18 mouse cellular contexts compared by ENCODE assay signal in genomic region chr10:69643986-69644385, GRCm38 (mm10).
DNase-seq lines count a peak whose midpoint lies in the region; ATAC-seq and TF ChIP-seq lines count a peak whose summit lies in the region.
"Had no signal": no experiment of that assay in that cellular context is flagged by ENCODE, and none has a peak within 500 bp of the region (broad histone marks: within the 10 kb centered on the region; RNA-seq: fewer than 3 reads in every experiment).

No protein-coding gene starts in this region.

- intact Hi-C loops in heart, postnatal 10 days (cut with DNase I): no loop called here

- no peak for DNase-seq in forebrain, postnatal 0 days
- no peak for DNase-seq in forebrain, embryonic 11.5 days (ENCODE audit: low spot score)
- DNase-seq in heart, postnatal 10 days: no peak
- no peak for DNase-seq in lung, embryonic 14.5 days
- no peak for DNase-seq in lung, postnatal 4 days
- DNase-seq in urinary bladder, adult 2 months (ENCODE audit: low spot score): peak; percentile 3
- DNase-seq in urinary bladder, postnatal 36 days (ENCODE audit: low spot score in 2 of 2): no peak
- DNase-seq: cerebellum, postnatal 14 days; kidney, adult 9 months; lung, postnatal 14 days; thymus, postnatal 14 days had no signal

- no peak for TF ChIP-seq CTCF in forebrain, postnatal 0 days (IDR thresholded peaks at IDR 0.05; ENCODE audit: low read depth)
- TF ChIP-seq CTCF in lung, embryonic 14.5 days (IDR thresholded peaks at IDR 0.05; ENCODE audit: low read depth): no peak

- H3K9ac ChIP-seq in forebrain, postnatal 0 days: no peak overlapping the region
- no peak overlapping the region for H3K9ac ChIP-seq in forebrain, embryonic 11.5 days (ENCODE audit: low read length)
- no peak overlapping the region for H3K9ac ChIP-seq in heart, embryonic 13.5 days
- H3K9ac ChIP-seq in lung, embryonic 14.5 days: no peak overlapping the region
- H3K9ac ChIP-seq: forebrain, embryonic 13.5 days; limb, embryonic 15.5 days; stomach, embryonic 15.5 days had no signal

- H3K4me3 ChIP-seq in forebrain, postnatal 0 days (ENCODE audit: low read depth, low read length): no peak overlapping the region
- no peak overlapping the region for H3K4me3 ChIP-seq in forebrain, embryonic 11.5 days (ENCODE audit: low read depth, low read length)
- H3K4me3 ChIP-seq in heart, embryonic 13.5 days: no peak overlapping the region
- H3K4me3 ChIP-seq in lung, embryonic 14.5 days (ENCODE audit: low read depth, low read length): no peak overlapping the region
- H3K4me3 ChIP-seq: forebrain, embryonic 13.5 days; hindbrain, embryonic 10.5 days; limb, embryonic 15.5 days; myocyte; stomach, embryonic 15.5 days had no signal

- H3K4me1 ChIP-seq in forebrain, postnatal 0 days (ENCODE audit: insufficient read depth): no peaks in the 10 kb centered on the region
- H3K4me1 ChIP-seq in forebrain, embryonic 11.5 days (replicated peaks; ENCODE audit: control insufficient read depth, insufficient read depth, low read length): no peaks in the 10 kb centered on the region
- peaks cover 40% of the 10 kb centered on the region for H3K4me1 ChIP-seq in heart, embryonic 13.5 days
- H3K4me1 ChIP-seq in lung, embryonic 14.5 days (ENCODE audit: insufficient read depth): no peaks in the 10 kb centered on the region
- H3K4me1 ChIP-seq: forebrain, embryonic 13.5 days; limb, embryonic 15.5 days; stomach, embryonic 15.5 days had no signal

- no peaks in the 10 kb centered on the region for H3K27me3 ChIP-seq in forebrain, postnatal 0 days (ENCODE audit: insufficient read depth, low read length)
- no peaks in the 10 kb centered on the region for H3K27me3 ChIP-seq in forebrain, embryonic 11.5 days (ENCODE audit: control insufficient read depth, insufficient read depth, low read length)
- no peaks in the 10 kb centered on the region for H3K27me3 ChIP-seq in heart, embryonic 13.5 days (replicated peaks)
- H3K27me3 ChIP-seq in lung, embryonic 14.5 days (ENCODE audit: insufficient read depth, low read length): no peaks in the 10 kb centered on the region
- H3K27me3 ChIP-seq: forebrain, embryonic 13.5 days; limb, embryonic 15.5 days; stomach, embryonic 15.5 days had no signal

- 72% methylated on average over 6 of the region's 6 CpGs for WGBS in forebrain, postnatal 0 days
- 90% methylated on average over 6 of the region's 6 CpGs for WGBS in forebrain, embryonic 11.5 days
- WGBS in heart, embryonic 13.5 days: 37% methylated on average over 6 of the region's 6 CpGs
- 65% methylated on average over 6 of the region's 6 CpGs for WGBS in lung, embryonic 14.5 days

- H3K27ac ChIP-seq in forebrain, postnatal 0 days (ENCODE audit: low read depth, low read length): no peak overlapping the region
- H3K27ac ChIP-seq in forebrain, embryonic 11.5 days (ENCODE audit: low read depth, low read length): no peak overlapping the region
- H3K27ac ChIP-seq in heart, embryonic 13.5 days (replicated peaks): peak overlapping the region; percentile 82
- H3K27ac ChIP-seq in lung, embryonic 14.5 days (ENCODE audit: low read depth): peak overlapping the region; percentile 36; the same call in 1 of the 2 replicates
- H3K27ac ChIP-seq: forebrain, embryonic 13.5 days; hindbrain, embryonic 10.5 days; limb, embryonic 15.5 days; stomach, embryonic 15.5 days had no signal

- H3K36me3 ChIP-seq in forebrain, postnatal 0 days (ENCODE audit: insufficient read depth): peaks cover 4% of the 10 kb centered on the region; the same call in 1 of the 2 replicates
- H3K36me3 ChIP-seq in forebrain, embryonic 11.5 days (ENCODE audit: control insufficient read depth, insufficient read depth, low read length): no peaks in the 10 kb centered on the region
- H3K36me3 ChIP-seq in heart, embryonic 13.5 days: no peaks in the 10 kb centered on the region
- H3K36me3 ChIP-seq in lung, embryonic 14.5 days (ENCODE audit: insufficient read depth): no peaks in the 10 kb centered on the region
- H3K36me3 ChIP-seq: hindbrain, embryonic 10.5 days; limb, embryonic 15.5 days; stomach, embryonic 15.5 days had no signal

- no peaks in the 10 kb centered on the region for H3K9me3 ChIP-seq in forebrain, postnatal 0 days (ENCODE audit: low read length)
- H3K9me3 ChIP-seq in forebrain, embryonic 11.5 days (ENCODE audit: control insufficient read depth, low read length): no peaks in the 10 kb centered on the region
- H3K9me3 ChIP-seq in heart, embryonic 13.5 days: no peaks in the 10 kb centered on the region
- no peaks in the 10 kb centered on the region for H3K9me3 ChIP-seq in lung, embryonic 14.5 days (ENCODE audit: low read depth, low read length)
- H3K9me3 ChIP-seq: forebrain, embryonic 13.5 days; hindbrain, embryonic 10.5 days; limb, embryonic 15.5 days; stomach, embryonic 15.5 days had no signal

- H3K4me2 ChIP-seq in forebrain, postnatal 0 days (ENCODE audit: low read depth): no peak overlapping the region
- no peak overlapping the region for H3K4me2 ChIP-seq in forebrain, embryonic 11.5 days (ENCODE audit: low read depth, low read length, severe bottlenecking)
- H3K4me2 ChIP-seq in heart, embryonic 13.5 days: peak overlapping the region; percentile 55
- no peak overlapping the region for H3K4me2 ChIP-seq in lung, embryonic 14.5 days
- H3K4me2 ChIP-seq: forebrain, embryonic 13.5 days; limb, embryonic 15.5 days; stomach, embryonic 15.5 days had no signal

- peak; percentile 23; the same call in 1 of the 2 replicates for ATAC-seq in forebrain, postnatal 0 days
- ATAC-seq in forebrain, embryonic 11.5 days (replicated peaks; ENCODE audit: low FRiP score): no peak
- ATAC-seq in heart, embryonic 13.5 days (ENCODE audit: extremely low read depth, insufficient number of reproducible peaks, low FRiP score, low TSS enrichment): no peak; the same call in 1 of the 2 replicates
- ATAC-seq in lung, embryonic 14.5 days (ENCODE audit: insufficient read depth): no peak
- ATAC-seq: CD4-positive, CD25-positive, alpha-beta regulatory T cell, adult 4 months; forebrain, embryonic 13.5 days had no signal

Comparison
In these comparisons a context has a peak if more than half of its experiments do, and no peak if none do; other contexts are left out.
1. H3K27ac ChIP-seq: peak in heart, embryonic 13.5 days (single experiment) and lung, embryonic 14.5 days (single experiment); none in forebrain, postnatal 0 days (single experiment) and forebrain, embryonic 11.5 days (single experiment).